Mouse (Mus musculus) erythroblast, embryonic 14.5 days (primary cell): ENCODE measurements around the gene Vps13c.

Experiments used
- GATA1 ChIP-seq: IDR thresholded peaks from 2 replicates; pipeline ENCODE4 v1.6.1; 2012; ENCODE audit warnings: low read length, inconsistent platforms, mixed read lengths
- TAL1 ChIP-seq: IDR thresholded peaks from 3 replicates; pipeline ENCODE4 v1.6.1; 2012; ENCODE audit warnings: low read length, inconsistent platforms, mixed read lengths

- TF ChIP-seq GATA1: no peak
- TF ChIP-seq TAL1: no peak
These were observed 27.0 kb upstream of the Vps13c start for GRCm38 (mm10) chr9:67813171-67813570.
